Mouse (Mus musculus) intestine, postnatal 0 days (tissue): ENCODE results near the gene Slc22a20. TPM values are rescaled to one million over a fixed set of nuclear protein-coding genes. Genes with fewer than 3 reads are reported as not detected.

Experiments
- ATAC-seq: fragments of 200-750 bp; cut with Nextera tagmentation; 2 replicates; pipeline ENCODE4 v1.8.0; 2017; ENCODE audit warnings: mild to moderate bottlenecking, moderate TSS enrichment, moderate library complexity
- H3K27ac ChIP-seq: fragments of 300-500 bp; sonication (generic); 2 replicates; pipeline ENCODE4 v1.5.1; 2014; ENCODE audit warnings: mild to moderate bottlenecking, low read depth, low read length, moderate library complexity
- H3K27me3 ChIP-seq: fragments of 300-500 bp; sonication (generic); replicated peaks from 2 replicates; pipeline ENCODE4 v1.6.1; 2014; ENCODE audit warnings: low read length, mixed read lengths; ENCODE audit not compliant: control insufficient read depth, insufficient read depth
- H3K36me3 ChIP-seq: fragments of 300-500 bp; sonication (generic); 2 replicates; pipeline ENCODE4 v1.6.1; 2014; ENCODE audit warnings: mild to moderate bottlenecking, moderate library complexity; ENCODE audit not compliant: control insufficient read depth, insufficient read depth
- H3K4me1 ChIP-seq: fragments of 300-500 bp; sonication (generic); replicated peaks from 2 replicates; pipeline ENCODE4 v1.6.1; 2014; ENCODE audit warnings: antibody characterized with exemption, low read length, mixed read lengths; ENCODE audit not compliant: control insufficient read depth, insufficient read depth
- H3K4me2 ChIP-seq: fragments of 300-500 bp; sonication (generic); replicated peaks from 2 replicates; pipeline ENCODE4 v1.6.1; 2014; ENCODE audit warnings: low read depth, mild to moderate bottlenecking, moderate library complexity
- H3K4me3 ChIP-seq: fragments of 300-500 bp; sonication (generic); 2 replicates; pipeline ENCODE4 v1.5.1; 2014; ENCODE audit warnings: low read depth, low read length
- H3K9ac ChIP-seq: fragments of 300-500 bp; sonication (generic); 2 replicates; pipeline ENCODE4 v1.6.1; 2014; ENCODE audit warnings: mild to moderate bottlenecking, low read depth, low read length
- H3K9me3 ChIP-seq: fragments of 300-500 bp; sonication (generic); 2 replicates; pipeline ENCODE4 v1.6.1; 2016; ENCODE audit warnings: mixed run types; ENCODE audit not compliant: control insufficient read depth
- CTCF ChIP-seq: sonication (generic); IDR thresholded peaks from 2 replicates; pipeline ENCODE4 v1.5.1; 2016; ENCODE audit warnings: low read depth, mild to moderate bottlenecking, control low read depth, antibody characterized with exemption, moderate library complexity
- WGBS: fragments of 180-500 bp; shearing (Covaris S2); extraction: QIAGEN DNeasy Blood & Tissue Kit; methylation state at CpG from one replicate; pipeline ENCODE4 v1.1.7; 2014; 5-methylcytosine and 5-hydroxymethylcytosine counted together
- polyA plus RNA-seq: library from polyadenylated mRNA; unstranded; fragments of >200 nt; fragmentation: Nextera tagmentation; extraction: Ambion mirVana; gene quantifications from 2 replicates; pipeline ENCODE4 v1.2.1, GENCODE M21; 2015

Slc22a20 gene
- polyA plus RNA-seq, 1 experiment from 2014 or later, result not detected

DNA sequence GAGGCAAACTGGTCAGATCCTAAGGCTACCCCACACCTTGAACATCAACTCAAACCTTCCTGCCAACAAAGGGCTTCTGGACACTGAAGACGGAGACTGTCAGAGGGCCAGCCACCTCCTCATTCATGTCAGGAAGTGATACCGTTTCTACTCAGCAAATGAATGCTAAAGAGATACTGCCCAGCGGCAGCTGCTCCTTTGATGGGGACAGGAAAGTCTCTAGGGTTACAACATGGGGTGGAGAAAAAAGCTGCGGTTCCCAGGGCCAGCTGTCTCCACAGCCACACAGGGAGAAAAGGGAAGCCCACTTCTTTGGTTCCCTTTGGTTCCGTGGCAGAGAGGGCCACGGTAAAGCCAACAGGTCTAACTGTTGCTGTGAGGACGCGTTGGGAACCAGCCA is 41.8 kb downstream of the Slc22a20 start:
- no peaks in the 10 kb centered on the region for H3K9me3 ChIP-seq
- H3K4me3 ChIP-seq, result no peak overlapping the region
- H3K27me3 ChIP-seq, result no peaks in the 10 kb centered on the region
- TF ChIP-seq CTCF, result no peak
- no peak for ATAC-seq
- H3K9ac ChIP-seq, result no peak overlapping the region
- H3K4me2 ChIP-seq, result no peak overlapping the region
- WGBS, result 74% methylated on average over 8 of the region's 8 CpGs
- H3K27ac ChIP-seq, result no peak overlapping the region
- peaks cover 48% of the 10 kb centered on the region; the same call in 1 of the 2 replicates for H3K36me3 ChIP-seq
- peaks cover 12% of the 10 kb centered on the region for H3K4me1 ChIP-seq

GRCm38 (mm10) chr19:5943404-5943803 is 42.5 kb downstream of the Slc22a20 start:
- Histone ChIP-seq H3K4me1 (peaks cover 12% of the 10 kb centered on the region), H3K36me3 (peaks cover 43% of the 10 kb centered on the region; the same call in 1 of the 2 replicates), H3K4me3 (no peak overlapping the region), H3K9ac (no peak overlapping the region), H3K27me3 (no peaks in the 10 kb centered on the region), H3K27ac (no peak overlapping the region), H3K4me2 (no peak overlapping the region), H3K9me3 (no peaks in the 10 kb centered on the region)
- ATAC-seq, result no peak
- WGBS, result 92% methylated on average over 15 of the region's 15 CpGs
- TF ChIP-seq CTCF, result no peak

GRCm38 (mm10) chr19:5942581-5942980 is 43.4 kb downstream of the Slc22a20 start:
- Histone ChIP-seq H3K36me3 (peaks cover 36% of the 10 kb centered on the region; the same call in 1 of the 2 replicates), H3K4me3 (no peak overlapping the region), H3K9me3 (no peaks in the 10 kb centered on the region), H3K9ac (no peak overlapping the region), H3K27me3 (no peaks in the 10 kb centered on the region), H3K27ac (no peak overlapping the region), H3K4me1 (peaks cover 12% of the 10 kb centered on the region), H3K4me2 (no peak overlapping the region)
- 89% methylated on average over 7 of the region's 7 CpGs for WGBS
- no peak for TF ChIP-seq CTCF
- no peak for ATAC-seq

DNA sequence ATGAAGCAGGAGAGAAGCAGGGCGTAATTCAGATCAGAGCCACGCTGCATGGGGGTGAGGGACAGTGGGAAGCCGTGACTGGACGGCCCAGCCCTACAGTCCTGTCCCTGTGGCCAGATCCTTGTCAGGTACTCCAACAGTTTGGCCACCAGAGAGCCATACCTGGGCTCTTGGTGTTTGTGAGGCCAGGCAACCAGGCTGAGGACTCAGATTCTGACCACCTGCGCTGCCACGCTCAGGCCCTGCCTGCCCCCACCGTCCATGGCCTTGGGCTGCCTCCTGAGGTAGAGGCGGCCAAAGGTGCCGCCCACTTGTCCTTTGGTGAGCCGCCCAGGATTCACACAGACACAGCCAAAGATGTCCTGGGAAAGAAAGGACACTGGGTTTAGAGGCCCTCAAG is 45.3 kb downstream of the Slc22a20 start:
- 85% methylated on average over 10 of the region's 10 CpGs for WGBS
- Histone ChIP-seq H3K4me3 (no peak overlapping the region), H3K27ac (no peak overlapping the region), H3K27me3 (no peaks in the 10 kb centered on the region), H3K9me3 (no peaks in the 10 kb centered on the region), H3K36me3 (peaks cover 31% of the 10 kb centered on the region; the same call in 1 of the 2 replicates), H3K9ac (no peak overlapping the region), H3K4me2 (no peak overlapping the region), H3K4me1 (peaks cover 4% of the 10 kb centered on the region; the same call in 1 of the 2 replicates)
- no peak for ATAC-seq
- no peak for TF ChIP-seq CTCF

- Histone ChIP-seq H3K9ac (no peak overlapping the region), H3K27ac (no peak overlapping the region), H3K4me1 (peaks cover 4% of the 10 kb centered on the region), H3K9me3 (no peaks in the 10 kb centered on the region), H3K4me2 (no peak overlapping the region), H3K27me3 (no peaks in the 10 kb centered on the region), H3K36me3 (peaks cover 31% of the 10 kb centered on the region; the same call in 1 of the 2 replicates), H3K4me3 (no peak overlapping the region)
- ATAC-seq, result no peak
- 66% methylated on average over 4 of the region's 4 CpGs for WGBS
- TF ChIP-seq CTCF, result no peak
These were observed 45.8 kb downstream of the Slc22a20 start for GRCm38 (mm10) chr19:5940173-5940572.

GRCm38 (mm10) chr19:5939715-5940114 is 46.2 kb downstream of the Slc22a20 start:
- Histone ChIP-seq H3K36me3 (peaks cover 31% of the 10 kb centered on the region; the same call in 1 of the 2 replicates), H3K9ac (no peak overlapping the region), H3K4me2 (no peak overlapping the region), H3K27ac (no peak overlapping the region), H3K27me3 (no peaks in the 10 kb centered on the region), H3K4me3 (no peak overlapping the region), H3K4me1 (peaks cover 6% of the 10 kb centered on the region), H3K9me3 (no peaks in the 10 kb centered on the region)
- no peak for ATAC-seq
- 80% methylated on average over 5 of the region's 5 CpGs for WGBS
- TF ChIP-seq CTCF, result no peak

DNA sequence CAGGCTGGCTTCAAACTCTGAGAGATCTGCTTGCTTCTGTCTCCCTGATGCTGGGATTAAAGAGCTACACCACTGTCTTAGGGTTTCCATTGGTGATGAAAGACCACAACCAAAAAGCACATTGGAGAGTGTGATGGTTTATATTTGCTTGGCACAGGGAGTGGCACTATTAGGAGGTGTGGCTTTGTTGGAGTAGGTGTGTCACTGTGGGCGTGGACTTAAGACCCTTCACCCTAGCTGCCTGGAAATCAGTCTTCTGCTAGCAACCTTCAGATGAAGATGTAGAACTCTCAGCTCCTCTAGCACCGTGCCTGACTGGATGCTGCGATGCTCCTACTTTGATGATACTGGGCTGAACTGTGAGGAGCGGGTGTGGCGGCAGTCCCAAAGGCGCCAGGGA is 47.4 kb downstream of the Slc22a20 start:
- Histone ChIP-seq H3K36me3 (peaks cover 31% of the 10 kb centered on the region; the same call in 1 of the 2 replicates), H3K4me2 (no peak overlapping the region), H3K4me1 (peaks cover 3% of the 10 kb centered on the region), H3K4me3 (no peak overlapping the region), H3K9ac (no peak overlapping the region), H3K27me3 (no peaks in the 10 kb centered on the region), H3K9me3 (no peaks in the 10 kb centered on the region), H3K27ac (no peak overlapping the region)
- no peak for ATAC-seq
- 55% methylated on average over 6 of the region's 6 CpGs for WGBS
- TF ChIP-seq CTCF, result no peak
